Mouse (Mus musculus): Measurements from ENCODE around the gene Amotl1. TPM values are rescaled to one million over a fixed set of nuclear protein-coding genes. Genes with fewer than 3 reads are reported as not detected.

Amotl1 gene
- polyA plus RNA-seq, 1 experiment, result 19.4 TPM

- TF ChIP-seq POLR2A (IDR thresholded peaks at IDR 0.05; ENCODE audit: low read depth, low read length), result no peak
- 0 out of 2 replicates have a peak, but pooled peaks have one; percentile 15 for TF ChIP-seq CTCF (conservative IDR thresholded peaks at IDR 0.05; ENCODE audit: insufficient read depth, insufficient read length, low read depth, low read length)
- 83% methylated on average over 2 of the region's 2 CpGs for WGBS
- no peaks in the 10 kb centered on the region for H3K36me3 ChIP-seq (ENCODE audit: control insufficient read depth, insufficient read depth, low read length)
Observed at GRCm38 (mm10) chr9:14654010-14654409, 9.2 kb upstream of the Amotl1 start.

GRCm38 (mm10) chr9:14652761-14653160 lies 7.9 kb upstream of the Amotl1 start:
- DNase-seq, result no peak
- 63% methylated on average over 1 of the region's 1 CpGs for WGBS
- H3K36me3 ChIP-seq (ENCODE audit: control insufficient read depth, insufficient read depth, low read length), result no peaks in the 10 kb centered on the region
- TF ChIP-seq POLR2A (IDR thresholded peaks at IDR 0.05; ENCODE audit: low read depth, low read length) (no peak), CTCF (conservative IDR thresholded peaks at IDR 0.05; ENCODE audit: insufficient read depth, insufficient read length, low read depth, low read length) (no peak)
- H3K27ac ChIP-seq (ENCODE audit: insufficient read depth, low read depth, low read length), result no peak overlapping the region
- no peak overlapping the region for H3K4me3 ChIP-seq (ENCODE audit: insufficient read depth, low read depth, low read length)
- no peaks in the 10 kb centered on the region; the same call in 1 of the 2 replicates for H3K27me3 ChIP-seq (replicated peaks; ENCODE audit: control insufficient read depth, insufficient read depth, low read length)
- H3K4me1 ChIP-seq (ENCODE audit: control insufficient read depth, insufficient read depth, low read length), result no peaks in the 10 kb centered on the region

More at GRCm38 (mm10) chr9:14654010-14654409, 9.2 kb upstream of the Amotl1 start:
- Histone ChIP-seq H3K27ac (ENCODE audit: insufficient read depth, low read depth, low read length) (no peak overlapping the region), H3K4me1 (ENCODE audit: control insufficient read depth, insufficient read depth, low read length) (no peaks in the 10 kb centered on the region), H3K27me3 (replicated peaks; ENCODE audit: control insufficient read depth, insufficient read depth, low read length) (no peaks in the 10 kb centered on the region), H3K4me3 (ENCODE audit: insufficient read depth, low read depth, low read length) (no peak overlapping the region)
- no peak for DNase-seq

- H3K27ac ChIP-seq (ENCODE audit: insufficient read depth, low read depth, low read length), result no peak overlapping the region
- H3K27me3 ChIP-seq (replicated peaks; ENCODE audit: control insufficient read depth, insufficient read depth, low read length), result no peaks in the 10 kb centered on the region; the same call in 1 of the 2 replicates
- no peak for DNase-seq
- H3K4me1 ChIP-seq (ENCODE audit: control insufficient read depth, insufficient read depth, low read length), result no peaks in the 10 kb centered on the region
- no peaks in the 10 kb centered on the region for H3K36me3 ChIP-seq (ENCODE audit: control insufficient read depth, insufficient read depth, low read length)
- TF ChIP-seq CTCF (conservative IDR thresholded peaks at IDR 0.05; ENCODE audit: insufficient read depth, insufficient read length, low read depth, low read length), result no peak
- no peak for TF ChIP-seq POLR2A (IDR thresholded peaks at IDR 0.05; ENCODE audit: low read depth, low read length)
- WGBS, result 85% methylated on average over 8 of the region's 8 CpGs
- H3K4me3 ChIP-seq (ENCODE audit: insufficient read depth, low read depth, low read length), result no peak overlapping the region
Observed at GRCm38 (mm10) chr9:14647849-14648248, 3.0 kb upstream of the Amotl1 start.

GRCm38 (mm10) chr9:14646641-14647040 lies 1.8 kb upstream of the Amotl1 start:
- no peak overlapping the region for H3K27ac ChIP-seq (ENCODE audit: insufficient read depth, low read depth, low read length)
- no peak for TF ChIP-seq POLR2A (IDR thresholded peaks at IDR 0.05; ENCODE audit: low read depth, low read length)
- no peak for TF ChIP-seq CTCF (conservative IDR thresholded peaks at IDR 0.05; ENCODE audit: insufficient read depth, insufficient read length, low read depth, low read length)
- peaks cover 6% of the 10 kb centered on the region; the same call in 1 of the 2 replicates for H3K4me1 ChIP-seq (ENCODE audit: control insufficient read depth, insufficient read depth, low read length)
- DNase-seq, result no peak
- no peaks in the 10 kb centered on the region; the same call in 1 of the 2 replicates for H3K27me3 ChIP-seq (replicated peaks; ENCODE audit: control insufficient read depth, insufficient read depth, low read length)
- WGBS, result 98% methylated on average over 1 of the region's 1 CpGs
- no peaks in the 10 kb centered on the region for H3K36me3 ChIP-seq (ENCODE audit: control insufficient read depth, insufficient read depth, low read length)
- no peak overlapping the region for H3K4me3 ChIP-seq (ENCODE audit: insufficient read depth, low read depth, low read length)

- TF ChIP-seq POLR2A (IDR thresholded peaks at IDR 0.05; ENCODE audit: low read depth, low read length) (no peak), CTCF (conservative IDR thresholded peaks at IDR 0.05; ENCODE audit: insufficient read depth, insufficient read length, low read depth, low read length) (no peak)
- Histone ChIP-seq H3K27ac (ENCODE audit: insufficient read depth, low read depth, low read length) (no peak overlapping the region), H3K4me3 (ENCODE audit: insufficient read depth, low read depth, low read length) (no peak overlapping the region), H3K4me1 (ENCODE audit: control insufficient read depth, insufficient read depth, low read length) (peaks cover 6% of the 10 kb centered on the region; the same call in 1 of the 2 replicates), H3K27me3 (replicated peaks; ENCODE audit: control insufficient read depth, insufficient read depth, low read length) (no peaks in the 10 kb centered on the region; the same call in 1 of the 2 replicates), H3K36me3 (ENCODE audit: control insufficient read depth, insufficient read depth, low read length) (no peaks in the 10 kb centered on the region)
- no peak for DNase-seq
- WGBS, result 86% methylated on average over 3 of the region's 3 CpGs
Observed at GRCm38 (mm10) chr9:14646061-14646460, 1.2 kb upstream of the Amotl1 start.

GRCm38 (mm10) chr9:14643328-14643727 lies 1.5 kb downstream of the Amotl1 start:
- DNase-seq, result no peak
- 71% methylated on average over 6 of the region's 6 CpGs for WGBS
- H3K4me1 ChIP-seq (ENCODE audit: control insufficient read depth, insufficient read depth, low read length), result peaks cover 10% of the 10 kb centered on the region; the same call in 1 of the 2 replicates
- no peak overlapping the region for H3K27ac ChIP-seq (ENCODE audit: insufficient read depth, low read depth, low read length)
- TF ChIP-seq POLR2A (IDR thresholded peaks at IDR 0.05; ENCODE audit: low read depth, low read length) (no peak), CTCF (conservative IDR thresholded peaks at IDR 0.05; ENCODE audit: insufficient read depth, insufficient read length, low read depth, low read length) (no peak)
- H3K36me3 ChIP-seq (ENCODE audit: control insufficient read depth, insufficient read depth, low read length), result no peaks in the 10 kb centered on the region
- no peak overlapping the region for H3K4me3 ChIP-seq (ENCODE audit: insufficient read depth, low read depth, low read length)
- no peaks in the 10 kb centered on the region for H3K27me3 ChIP-seq (replicated peaks; ENCODE audit: control insufficient read depth, insufficient read depth, low read length)

GRCm38 (mm10) chr9:14642251-14643021 lies 2.4 kb downstream of the Amotl1 start:
- DNase-seq, result peak; percentile 77
- Histone ChIP-seq H3K4me3 (ENCODE audit: insufficient read depth, low read depth, low read length) (no peak overlapping the region), H3K36me3 (ENCODE audit: control insufficient read depth, insufficient read depth, low read length) (no peaks in the 10 kb centered on the region), H3K4me1 (ENCODE audit: control insufficient read depth, insufficient read depth, low read length) (peaks cover 10% of the 10 kb centered on the region; the same call in 1 of the 2 replicates), H3K27ac (ENCODE audit: insufficient read depth, low read depth, low read length) (peak overlapping the region; percentile 67), H3K27me3 (replicated peaks; ENCODE audit: control insufficient read depth, insufficient read depth, low read length) (no peaks in the 10 kb centered on the region)
- 27% methylated on average over 5 of the region's 5 CpGs for WGBS
- TF ChIP-seq POLR2A (IDR thresholded peaks at IDR 0.05; ENCODE audit: low read depth, low read length), result no peak
- TF ChIP-seq CTCF (conservative IDR thresholded peaks at IDR 0.05; ENCODE audit: insufficient read depth, insufficient read length, low read depth, low read length), result no peak

Measured in kidney, adult 2 months (tissue).